Mouse (Mus musculus) thymus, adult 18-20 months (tissue): Measurements from ENCODE around the gene Cped1.
"Not testable (repeated sequence)": the region's sequence is repeated elsewhere in the genome, so short reads cannot be mapped to it uniquely, and the experiment has no call there.

ENCODE experiments used
- DNase-seq, 2 experiments: peaks; one replicate each; pipeline ENCODE4 v3.0.0; 2022; ENCODE audit warnings: mixed read lengths in 2 of 2

Cped1 gene

GRCm38 (mm10) chr6:22091773-22092172 lies 106.1 kb downstream of the Cped1 start:
- no peak for DNase-seq

- DNase-seq: no peak
Measured at GRCm38 (mm10) chr6:22093792-22094191, 108.1 kb downstream of the Cped1 start.

GRCm38 (mm10) chr6:22097709-22098108 lies 112.0 kb downstream of the Cped1 start:
- DNase-seq: no peak

DNA sequence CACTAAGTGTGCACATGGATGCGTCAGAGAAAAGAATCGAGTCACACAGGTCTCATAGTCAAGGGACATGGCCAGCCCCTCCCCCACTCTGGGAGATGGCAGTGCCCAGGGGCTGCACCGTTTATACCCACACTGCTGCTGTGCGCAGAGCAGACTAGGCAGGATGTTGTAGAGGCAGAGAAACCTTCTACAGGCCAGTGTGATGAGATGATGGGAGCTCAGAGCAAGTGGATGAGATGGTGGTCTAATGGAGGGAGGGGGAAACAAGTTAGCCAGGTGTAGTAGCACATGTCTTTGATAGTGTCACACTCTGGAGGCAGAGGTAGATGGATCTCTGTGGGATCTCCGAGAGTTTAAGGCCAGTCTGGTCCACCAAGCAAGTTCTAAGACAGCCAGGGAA lies 114.1 kb downstream of the Cped1 start:
- no peak for DNase-seq

DNA sequence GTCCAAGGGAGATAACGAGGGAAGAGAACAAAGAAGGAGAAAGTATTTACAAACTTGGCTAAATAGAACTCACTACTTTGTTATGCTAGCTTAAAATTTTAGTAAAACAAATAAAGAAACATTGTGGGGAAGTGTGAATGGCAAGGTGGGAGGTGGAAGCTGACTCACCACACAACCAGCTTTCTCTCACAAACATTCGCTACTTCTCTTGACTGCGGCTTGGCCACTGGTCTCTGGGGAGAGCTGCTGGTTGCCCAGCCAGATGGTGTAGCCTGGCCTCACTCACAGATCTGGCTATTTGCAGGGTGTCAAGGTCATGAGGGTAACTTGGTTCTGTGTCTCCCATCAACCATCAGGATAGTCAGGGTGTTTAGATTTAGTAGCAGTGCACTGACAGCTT lies 116.2 kb downstream of the Cped1 start:
- no peak for DNase-seq

- no peak for DNase-seq
Measured at GRCm38 (mm10) chr6:22102752-22103151, 117.0 kb downstream of the Cped1 start.

DNA sequence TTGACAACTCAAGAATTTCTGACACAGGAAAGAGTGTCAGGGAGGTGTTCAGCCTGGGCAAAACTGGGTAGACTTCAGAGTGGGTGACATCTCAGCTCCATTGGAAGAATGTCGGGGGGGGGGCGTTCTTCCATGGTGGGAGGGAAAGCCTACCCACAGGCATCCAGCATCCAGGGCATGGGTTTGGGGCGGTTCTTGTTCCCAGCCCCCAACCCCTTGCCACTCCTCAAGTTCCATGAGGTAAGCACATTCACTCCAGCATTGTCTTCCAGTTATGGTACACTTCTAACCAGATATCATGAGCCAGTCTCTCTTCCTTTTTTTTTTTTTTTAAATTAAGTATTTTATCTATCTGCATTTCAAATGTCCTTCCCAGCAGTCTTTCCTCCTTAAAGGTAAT lies 118.0 kb downstream of the Cped1 start:
- DNase-seq: no peak

GRCm38 (mm10) chr6:22104211-22104610 lies 118.5 kb downstream of the Cped1 start:
- no peak for DNase-seq

GRCm38 (mm10) chr6:22114079-22114478 lies 128.4 kb downstream of the Cped1 start:
- DNase-seq: no peak

DNA sequence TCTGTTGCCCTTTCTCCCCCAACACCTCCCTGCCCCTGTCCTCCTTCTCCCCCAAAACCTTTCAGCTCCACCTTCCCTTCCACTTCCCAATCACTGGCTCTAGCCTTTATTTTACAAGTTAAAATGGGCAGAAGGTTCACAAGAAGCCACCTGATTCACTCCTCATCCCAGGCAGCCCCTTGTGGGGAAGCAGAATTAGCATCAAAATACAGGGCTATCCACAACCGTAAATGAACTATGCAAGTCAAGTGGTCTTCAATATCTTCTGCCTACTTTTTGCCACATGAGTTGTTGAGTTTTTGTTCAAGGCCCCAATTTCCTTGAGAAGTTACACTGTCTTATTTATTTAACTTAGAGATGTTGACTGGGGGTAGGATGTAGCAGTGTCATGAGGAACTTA lies 131.0 kb downstream of the Cped1 start:
- DNase-seq: no peak

GRCm38 (mm10) chr6:22122080-22122479 lies 136.4 kb downstream of the Cped1 start:
- no peak for DNase-seq

- no peak for DNase-seq
Measured at GRCm38 (mm10) chr6:22122693-22123092, 137.0 kb downstream of the Cped1 start.

DNA sequence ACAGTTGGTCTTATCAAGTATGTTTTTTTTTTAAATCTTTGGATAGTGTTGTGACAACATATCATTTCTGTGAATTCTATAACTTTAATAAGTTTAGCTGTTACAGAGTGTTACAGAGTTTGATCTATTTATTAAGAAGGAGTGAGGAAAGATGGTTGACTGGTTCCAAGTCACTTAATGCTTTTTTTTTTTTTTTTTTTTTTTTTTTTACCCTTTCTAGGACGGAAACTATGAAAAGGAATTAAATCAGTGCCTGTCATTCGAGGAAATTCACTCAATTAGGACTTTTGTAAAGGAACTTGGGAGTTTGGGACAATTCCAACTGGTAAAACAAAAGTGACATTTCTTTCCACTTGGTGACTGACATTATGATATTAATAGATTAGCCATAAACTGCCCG lies 137.6 kb downstream of the Cped1 start:
- DNase-seq: no peak

- DNase-seq: not testable (repeated sequence)
Measured at GRCm38 (mm10) chr6:22124575-22125330, 139.0 kb downstream of the Cped1 start.

GRCm38 (mm10) chr6:22135038-22135631 lies 149.4 kb downstream of the Cped1 start:
- DNase-seq: no peak

DNA sequence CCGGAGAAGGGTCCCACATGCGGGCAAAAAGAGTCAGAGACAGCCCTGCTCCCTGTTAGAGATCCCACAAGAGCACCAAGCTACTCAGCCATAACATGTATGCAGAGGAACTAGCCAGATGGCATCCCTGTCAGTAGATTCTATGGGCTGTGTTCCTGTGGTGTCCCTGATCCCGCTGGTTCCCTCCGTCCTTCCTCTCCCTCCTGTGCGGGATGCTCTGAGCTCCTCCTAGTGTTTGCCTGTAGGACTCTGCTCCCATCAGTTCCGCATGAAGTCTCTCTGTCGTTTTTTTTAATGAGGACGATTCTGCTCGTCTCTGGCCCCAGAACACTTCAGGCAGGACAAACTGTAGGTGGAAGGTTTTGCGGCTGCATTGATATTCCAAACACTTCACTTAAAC lies 151.1 kb downstream of the Cped1 start:
- DNase-seq: no peak

DNA sequence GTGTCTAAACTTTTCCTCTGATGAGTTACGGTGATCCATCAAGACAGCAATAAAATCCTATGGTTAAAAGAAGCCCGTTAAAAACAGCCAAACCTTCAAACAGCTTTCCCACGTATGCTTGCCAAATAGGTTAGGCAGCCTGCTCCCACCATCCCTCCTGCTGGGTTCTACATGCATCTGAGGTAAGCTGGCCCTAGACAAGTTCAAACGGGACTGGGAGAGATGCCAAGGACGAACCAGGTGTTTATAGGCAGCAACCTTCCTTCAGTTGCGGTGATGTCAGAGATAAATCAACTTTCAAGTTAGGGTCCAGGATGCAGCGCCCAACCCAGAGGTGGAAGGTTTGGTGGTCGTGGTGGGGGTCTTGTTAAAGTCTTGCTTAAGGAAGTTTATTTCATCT lies 155.1 kb downstream of the Cped1 start:
- no peak for DNase-seq

- no peak for DNase-seq
Measured at GRCm38 (mm10) chr6:22147236-22147635, 161.5 kb downstream of the Cped1 start.

DNA sequence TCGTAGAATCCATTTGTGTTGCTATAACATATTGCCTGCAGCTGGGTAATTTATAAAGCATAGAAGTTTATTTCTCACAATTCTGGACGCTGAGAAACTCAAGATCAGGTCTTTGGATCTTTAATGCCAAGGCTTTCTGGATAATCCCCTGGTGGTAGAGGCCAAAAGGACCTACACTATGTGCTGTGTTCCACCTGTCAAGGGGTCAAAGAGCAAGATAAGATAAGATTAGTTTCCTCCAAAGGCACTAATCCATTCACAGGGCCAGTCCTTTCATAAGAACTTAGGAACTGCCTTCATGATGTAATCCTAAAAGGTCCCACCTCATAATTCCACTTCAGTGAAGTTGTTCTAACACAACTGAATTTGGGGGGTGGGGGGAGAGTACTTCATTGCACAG lies 162.8 kb downstream of the Cped1 start:
- DNase-seq: no peak

DNA sequence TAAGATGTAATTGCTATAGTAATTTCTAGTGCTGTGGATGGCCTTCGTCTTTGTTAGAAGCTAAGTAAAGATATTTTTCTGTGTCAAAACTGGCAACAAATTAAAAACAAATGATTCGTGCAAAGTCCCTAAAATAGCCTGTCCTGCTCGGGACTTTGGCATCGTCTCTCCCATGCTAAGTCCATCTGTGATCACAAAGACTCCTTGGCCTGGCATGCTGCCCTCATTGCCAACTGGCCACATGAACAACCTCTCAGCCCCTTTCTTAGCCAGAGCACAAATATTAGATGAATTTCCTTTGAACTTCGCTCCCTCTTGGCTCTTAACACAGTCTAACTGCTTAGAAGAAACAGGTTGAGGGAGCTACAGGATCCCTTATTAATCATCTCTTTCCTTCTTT lies 171.7 kb downstream of the Cped1 start:
- DNase-seq: no peak

- no peak for DNase-seq
Measured at GRCm38 (mm10) chr6:22161944-22162343, 176.2 kb downstream of the Cped1 start.

GRCm38 (mm10) chr6:22168388-22168787 lies 182.7 kb downstream of the Cped1 start:
- DNase-seq: no peak

GRCm38 (mm10) chr6:22178721-22179295 lies 193.1 kb downstream of the Cped1 start:
- no peak for DNase-seq

DNA sequence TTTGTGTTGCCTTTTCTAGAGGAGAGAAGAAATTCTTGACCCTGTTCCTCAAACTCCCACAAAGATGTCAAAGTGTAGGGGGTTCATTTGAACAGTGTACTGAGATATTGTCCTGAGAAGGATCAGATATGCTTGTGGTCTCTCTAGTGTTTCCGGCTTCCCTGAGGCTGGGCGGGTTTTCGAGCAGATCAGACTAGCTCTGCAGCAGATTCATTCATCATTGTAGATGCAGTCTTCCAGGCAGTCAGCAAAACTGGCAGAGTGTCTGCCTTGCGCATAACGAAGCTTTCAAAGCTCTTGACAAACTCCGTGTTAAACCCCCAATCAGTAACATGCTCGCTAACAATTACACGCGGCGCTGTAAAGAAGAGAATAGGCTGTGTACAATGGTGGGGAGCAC lies 194.6 kb downstream of the Cped1 start:
- DNase-seq: no peak
